Mouse (Mus musculus) left cerebral cortex, adult 8-10 months (tissue): ENCODE data around the gene Dbf4. TPM values are rescaled to one million over a fixed set of nuclear protein-coding genes. Genes with fewer than 3 reads are reported as not detected.

ENCODE experiments used
- DNase-seq, 2 experiments: peaks; one replicate each; pipeline ENCODE4 v3.0.0; 2022; ENCODE audit warnings: low spot score in 2 of 2
- total RNA-seq, 4 experiments: library from RNA; stranded (reverse); gene quantifications; 2 replicates each; pipeline ENCODE4 v1.2.4; 2022

The Dbf4 gene
- total RNA-seq: 1 to 10 TPM; 1.8 to 2.0 (median 1.9) TPM

GRCm38 (mm10) chr5:8422157-8422931, at the start of gene Dbf4, which contains the start of gene Slc25a40:
Dbf4 (minus strand) TSS chr5:8422716.
Slc25a40 (plus strand) TSS chr5:8422850.
- peak; percentile 77 to 85 for DNase-seq

- DNase-seq: no peak
These were observed 34.0 kb upstream of the Dbf4 start for GRCm38 (mm10) chr5:8456561-8456960.

GRCm38 (mm10) chr5:8455565-8455964, 33.0 kb upstream of the Dbf4 start:
- DNase-seq: no peak

- no peak for DNase-seq
These were observed 16.6 kb upstream of the Dbf4 start for GRCm38 (mm10) chr5:8439095-8439494.

GRCm38 (mm10) chr5:8437481-8438156, 15.1 kb upstream of the Dbf4 start:
- DNase-seq: no peak

GRCm38 (mm10) chr5:8425899-8426298, 3.4 kb upstream of the Dbf4 start:
- no peak for DNase-seq

GRCm38 (mm10) chr5:8424116-8424515, 1.6 kb upstream of the Dbf4 start:
- no peak for DNase-seq

GRCm38 (mm10) chr5:8422932-8423928, 714 bp upstream of the Dbf4 start:
- DNase-seq: no peak

- no peak for DNase-seq
These were observed 1.1 kb downstream of the Dbf4 start for GRCm38 (mm10) chr5:8421424-8421823.

- no peak for DNase-seq
These were observed 5.1 kb downstream of the Dbf4 start for GRCm38 (mm10) chr5:8417443-8417842.

GRCm38 (mm10) chr5:8416683-8417413, 5.7 kb downstream of the Dbf4 start:
- no peak for DNase-seq

GRCm38 (mm10) chr5:8408746-8409145, 13.8 kb downstream of the Dbf4 start:
- no peak for DNase-seq

GRCm38 (mm10) chr5:8397587-8398249, 24.8 kb downstream of the Dbf4 start:
- DNase-seq: no peak

GRCm38 (mm10) chr5:8393891-8394583, 28.5 kb downstream of the Dbf4 start:
- no peak for DNase-seq

GRCm38 (mm10) chr5:8374297-8374906, 48.1 kb downstream of the Dbf4 start:
- no peak for DNase-seq

GRCm38 (mm10) chr5:8373415-8373814, 49.1 kb downstream of the Dbf4 start:
- DNase-seq: no peak

GRCm38 (mm10) chr5:8368781-8369180, 53.7 kb downstream of the Dbf4 start:
- no peak for DNase-seq

GRCm38 (mm10) chr5:8368328-8368692, 54.2 kb downstream of the Dbf4 start:
- no peak for DNase-seq

GRCm38 (mm10) chr5:8367614-8368327, 54.7 kb downstream of the Dbf4 start, which contains the start of gene Adam22:
Adam22 (minus strand) TSS chr5:8368160.
- peak; percentile 81 to 94 for DNase-seq
